ENCODE assay signal across 12 mouse cellular contexts in the genomic region with DNA sequence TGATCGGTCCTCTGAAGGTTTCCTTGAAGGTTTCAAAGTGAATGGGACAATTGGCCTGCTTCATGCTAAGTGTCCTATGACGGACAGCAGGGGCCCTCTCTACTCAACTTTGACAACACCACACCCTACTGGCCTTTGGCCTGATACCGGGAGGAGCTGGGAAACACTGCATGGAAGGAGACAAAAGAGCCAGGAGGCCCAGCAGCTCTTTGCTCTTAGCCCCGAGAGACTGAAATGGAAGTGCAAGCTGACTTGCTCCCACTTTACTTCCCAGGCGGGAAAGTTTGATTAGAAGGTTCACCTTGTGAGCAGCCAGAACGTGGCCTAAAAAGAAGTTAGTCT. TPM values are rescaled to one million over a fixed set of nuclear protein-coding genes. Genes with fewer than 3 reads are reported as not detected.
DNase-seq lines count a peak whose midpoint lies in the region; ATAC-seq and TF ChIP-seq lines count a peak whose summit lies in the region.
"Had no signal": no experiment of that assay in that cellular context is flagged by ENCODE, and none has a peak within 500 bp of the region (broad histone marks: within the 10 kb centered on the region; RNA-seq: fewer than 3 reads in every experiment).

No protein-coding gene starts in this region.

- H3K27ac ChIP-seq in cerebellum, adult 2 months (ENCODE audit: insufficient read depth, low read length): no peak overlapping the region
- H3K27ac ChIP-seq in kidney, postnatal 0 days: no peak overlapping the region
- H3K27ac ChIP-seq in kidney, embryonic 15.5 days: no peak overlapping the region
- H3K27ac ChIP-seq in intestine, embryonic 15.5 days: no peak overlapping the region
- H3K27ac ChIP-seq: hindbrain, embryonic 15.5 days; liver, embryonic 13.5 days had no signal

- H3K36me3 ChIP-seq in kidney, postnatal 0 days (ENCODE audit: insufficient read depth, low read length): no peaks in the 10 kb centered on the region
- H3K36me3 ChIP-seq in kidney, embryonic 15.5 days: no peaks in the 10 kb centered on the region
- no peaks in the 10 kb centered on the region for H3K36me3 ChIP-seq in intestine, embryonic 15.5 days
- H3K36me3 ChIP-seq: hindbrain, embryonic 15.5 days; liver, embryonic 13.5 days had no signal

- WGBS in cerebellum, adult 2 months: 58% methylated on average over 6 of the region's 6 CpGs
- WGBS in kidney, postnatal 0 days: 55% methylated on average over 6 of the region's 6 CpGs
- WGBS in kidney, embryonic 15.5 days: 47% methylated on average over 6 of the region's 6 CpGs
- WGBS in intestine, embryonic 15.5 days: 51% methylated on average over 6 of the region's 6 CpGs

- ATAC-seq in kidney, postnatal 0 days (replicated peaks; ENCODE audit: low FRiP score, low read depth): no peak
- ATAC-seq in kidney, embryonic 15.5 days (replicated peaks; ENCODE audit: low FRiP score): no peak
- ATAC-seq in intestine, embryonic 15.5 days: peak; percentile 78
- ATAC-seq in frontal cortex, adult (ENCODE audit: low TSS enrichment): no peak

- no peak for TF ChIP-seq POLR2A in cerebellum, adult 2 months (IDR thresholded peaks at IDR 0.05; ENCODE audit: borderline replicate concordance, insufficient read depth, low read length)

- H3K4me2 ChIP-seq in kidney, postnatal 0 days (ENCODE audit: low read length): no peak overlapping the region
- no peak overlapping the region for H3K4me2 ChIP-seq in kidney, embryonic 15.5 days
- peak overlapping the region; percentile 83; the same call in 1 of the 2 replicates for H3K4me2 ChIP-seq in intestine, embryonic 15.5 days (replicated peaks)

- peaks cover 9% of the 10 kb centered on the region for H3K4me1 ChIP-seq in cerebellum, adult 2 months (ENCODE audit: control insufficient read depth, insufficient read depth, low read length)
- H3K4me1 ChIP-seq in kidney, postnatal 0 days (replicated peaks; ENCODE audit: insufficient read depth, low read length): no peaks in the 10 kb centered on the region
- H3K4me1 ChIP-seq in kidney, embryonic 15.5 days: peaks cover 13% of the 10 kb centered on the region
- peaks cover 11% of the 10 kb centered on the region; the same call in 1 of the 2 replicates for H3K4me1 ChIP-seq in intestine, embryonic 15.5 days (replicated peaks)
- H3K4me1 ChIP-seq: liver, embryonic 13.5 days had no signal

- no peak for DNase-seq in cerebellum, adult 2 months
- DNase-seq in cerebellum, postnatal 14 days: no peak
- DNase-seq in kidney, postnatal 0 days (ENCODE audit: low spot score): no peak
- peak; percentile 10 for DNase-seq in A20 (ENCODE audit: low read depth, low spot score)
- DNase-seq in right cerebral cortex, adult 18-20 months: no peak
- DNase-seq: adrenal gland, postnatal 14 days; liver, embryonic 13.5 days; right cerebral cortex, postnatal 4 days had no signal

- no peak overlapping the region for H3K9ac ChIP-seq in kidney, postnatal 0 days (ENCODE audit: low read depth, low read length)
- H3K9ac ChIP-seq in kidney, embryonic 15.5 days: no peak overlapping the region
- H3K9ac ChIP-seq in intestine, embryonic 15.5 days: no peak overlapping the region
- H3K9ac ChIP-seq: liver, embryonic 13.5 days had no signal

- peak; percentile 33; the same call in 1 of the 2 replicates for TF ChIP-seq CTCF in cerebellum, adult 2 months (IDR thresholded peaks at IDR 0.05; ENCODE audit: borderline replicate concordance, insufficient read depth, low read depth, low read length)
- peak; percentile 30; the same call in 1 of the 2 replicates for TF ChIP-seq CTCF in kidney, postnatal 0 days (IDR thresholded peaks at IDR 0.05; ENCODE audit: low read depth)

- H3K27me3 ChIP-seq in cerebellum, adult 2 months (ENCODE audit: control insufficient read depth, insufficient read depth, low read length): no peaks in the 10 kb centered on the region
- H3K27me3 ChIP-seq in kidney, postnatal 0 days (ENCODE audit: insufficient read depth, low read length): peaks cover 14% of the 10 kb centered on the region; the same call in 1 of the 2 replicates
- peaks cover 46% of the 10 kb centered on the region for H3K27me3 ChIP-seq in kidney, embryonic 15.5 days
- H3K27me3 ChIP-seq in intestine, embryonic 15.5 days (replicated peaks): peaks cover 13% of the 10 kb centered on the region; the same call in 1 of the 2 replicates

- H3K4me3 ChIP-seq in cerebellum, adult 2 months (replicated peaks; ENCODE audit: insufficient read depth, low read depth, low read length): peak overlapping the region; percentile 99
- H3K4me3 ChIP-seq in kidney, postnatal 0 days (replicated peaks; ENCODE audit: low read depth, low read length): no peak overlapping the region
- no peak overlapping the region for H3K4me3 ChIP-seq in kidney, embryonic 15.5 days (replicated peaks)
- H3K4me3 ChIP-seq in intestine, embryonic 15.5 days (replicated peaks): no peak overlapping the region

- H3K9me3 ChIP-seq in kidney, postnatal 0 days (replicated peaks; ENCODE audit: low read length): no peaks in the 10 kb centered on the region
- H3K9me3 ChIP-seq in kidney, embryonic 15.5 days (replicated peaks): no peaks in the 10 kb centered on the region
- H3K9me3 ChIP-seq in intestine, embryonic 15.5 days: no peaks in the 10 kb centered on the region
- H3K9me3 ChIP-seq: hindbrain, embryonic 15.5 days; liver, embryonic 13.5 days had no signal

RNA-seq across cellular contexts. Expression of gene Cacna1e, which starts 0.9 kb away (rescaled TPM):
- polyA plus RNA-seq in cerebellum, adult 2 months (2012; rRNA removed): 51.9 and 62.0 TPM in 2 replicates
- 0.03 and 0.05 TPM in 2 replicates for polyA plus RNA-seq in kidney, postnatal 0 days (2015; fragmentation: Nextera tagmentation; extraction: Ambion mirVana)
- polyA plus RNA-seq in kidney, embryonic 15.5 days (2015; fragmentation: Nextera tagmentation; extraction: Ambion mirVana): 0.06 and 0.14 TPM in 2 replicates
- polyA plus RNA-seq in intestine, embryonic 15.5 days (2015; fragmentation: Nextera tagmentation; extraction: Ambion mirVana): 0.85 and 0.87 TPM in 2 replicates

Comparison
In these comparisons a context has a peak if more than half of its experiments do, and no peak if none do; other contexts are left out.
1. RNA of gene Cacna1e, which starts 0.9 kb away (polyA plus RNA-seq): 51.9 to 62.0 TPM in cerebellum, adult 2 months; 0.85 to 0.87 TPM in intestine, embryonic 15.5 days, 0.06 to 0.14 TPM in kidney, embryonic 15.5 days and 0.03 to 0.05 TPM in kidney, postnatal 0 days; every median in the first group is over 10 times any median in the second.